Mouse (Mus musculus) layer of hippocampus, postnatal 10 days (tissue): ENCODE data around the gene Ms4a15. TPM values are rescaled to one million over a fixed set of nuclear protein-coding genes. Genes with fewer than 3 reads are reported as not detected.

Experiments
- DNase-seq, 2 experiments: peaks; one replicate each; pipeline ENCODE4 v3.0.0; 2021; ENCODE audit warnings: low spot score in 2 of 2
- total RNA-seq, 2 experiments: library from RNA; stranded (reverse); gene quantifications; 2 replicates each; pipeline ENCODE4 v1.2.3; 2021

The Ms4a15 gene
- total RNA-seq, 2 experiments from 2014 or later, result not detected

GRCm38 (mm10) chr19:10965721-10966120 is 27.3 kb downstream of the Ms4a15 start:
- no peak for DNase-seq

- no peak for DNase-seq
Observed at GRCm38 (mm10) chr19:10959978-10960346, 33.1 kb downstream of the Ms4a15 start.

- peak; percentile 28 to 54 for DNase-seq
Observed at GRCm38 (mm10) chr19:10959085-10959977, 33.7 kb downstream of the Ms4a15 start.

- peak in 1 of 2 experiments; percentile 17 for DNase-seq
Observed at GRCm38 (mm10) chr19:10952021-10952939, 40.8 kb downstream of the Ms4a15 start.

- no peak for DNase-seq
Observed at GRCm38 (mm10) chr19:10949558-10949957, 43.5 kb downstream of the Ms4a15 start.

- peak; percentile 95 to 96 for DNase-seq
Observed at GRCm38 (mm10) chr19:10949112-10949511, 43.9 kb downstream of the Ms4a15 start, which contains the start of gene Ccdc86. Ccdc86 (minus strand) TSS chr19:10949266.

GRCm38 (mm10) chr19:10948416-10948815 is 44.6 kb downstream of the Ms4a15 start:
- DNase-seq, result peak; percentile 21 to 33

- DNase-seq, result no peak
Observed at GRCm38 (mm10) chr19:10947219-10947618, 45.8 kb downstream of the Ms4a15 start.

GRCm38 (mm10) chr19:10946506-10946905 is 46.5 kb downstream of the Ms4a15 start:
- DNase-seq, result no peak

- DNase-seq, result no peak
Observed at GRCm38 (mm10) chr19:10943955-10944354, 49.1 kb downstream of the Ms4a15 start.

- peak; percentile 34 to 51 for DNase-seq
Observed at GRCm38 (mm10) chr19:10940801-10941457, 52.1 kb downstream of the Ms4a15 start.

- DNase-seq, result peak; percentile 72 to 85
Observed at GRCm38 (mm10) chr19:10940097-10940800, 52.8 kb downstream of the Ms4a15 start.

- no peak for DNase-seq
Observed at GRCm38 (mm10) chr19:10938771-10939170, 54.3 kb downstream of the Ms4a15 start.

GRCm38 (mm10) chr19:10937110-10937563 is 55.9 kb downstream of the Ms4a15 start, which contains the start of gene Ptgdr2:
Ptgdr2 (plus strand) TSS chr19:10937160.
- DNase-seq, result no peak

- no peak for DNase-seq
Observed at GRCm38 (mm10) chr19:10936077-10936476, 57.0 kb downstream of the Ms4a15 start.

- no peak for DNase-seq
Observed at GRCm38 (mm10) chr19:10935029-10935428, 58.0 kb downstream of the Ms4a15 start.

- no peak for DNase-seq
Observed at GRCm38 (mm10) chr19:10930641-10931040, 62.4 kb downstream of the Ms4a15 start.
